Mouse (Mus musculus) erythroid progenitor cell, adult 5-6 weeks (primary cell): ENCODE results near the gene Clca2. TPM values are rescaled to one million over a fixed set of nuclear protein-coding genes. Genes with fewer than 3 reads are reported as not detected.
"Not testable (repeated sequence)": the region's sequence is repeated elsewhere in the genome, so short reads cannot be mapped to it uniquely, and the experiment has no call there.

ENCODE experiments used
- ATAC-seq: replicated peaks from 2 replicates; pipeline ENCODE4 v1.8.0; 2016; ENCODE audit warnings: moderate number of reproducible peaks, mild to moderate bottlenecking, moderate TSS enrichment, inconsistent platforms; ENCODE audit not compliant: poor library complexity, low FRiP score, severe bottlenecking
- total RNA-seq, 2 experiments: library from RNA; stranded (forward) in 1 of 2; stranded (reverse) in 1 of 2; fragments of 150-400 nt in 1 of 2; fragments of 186-747, 209-891 nt in 1 of 2; gene quantifications; 2 replicates each; pipeline versions ENCODE4 v1.2.3 to v1.2.4; 2015 to 2017; ENCODE audit warnings: low replicate concordance in 2 of 2

The Clca2 gene
- total RNA-seq, 2 experiments from 2014 or later = not detected

DNA sequence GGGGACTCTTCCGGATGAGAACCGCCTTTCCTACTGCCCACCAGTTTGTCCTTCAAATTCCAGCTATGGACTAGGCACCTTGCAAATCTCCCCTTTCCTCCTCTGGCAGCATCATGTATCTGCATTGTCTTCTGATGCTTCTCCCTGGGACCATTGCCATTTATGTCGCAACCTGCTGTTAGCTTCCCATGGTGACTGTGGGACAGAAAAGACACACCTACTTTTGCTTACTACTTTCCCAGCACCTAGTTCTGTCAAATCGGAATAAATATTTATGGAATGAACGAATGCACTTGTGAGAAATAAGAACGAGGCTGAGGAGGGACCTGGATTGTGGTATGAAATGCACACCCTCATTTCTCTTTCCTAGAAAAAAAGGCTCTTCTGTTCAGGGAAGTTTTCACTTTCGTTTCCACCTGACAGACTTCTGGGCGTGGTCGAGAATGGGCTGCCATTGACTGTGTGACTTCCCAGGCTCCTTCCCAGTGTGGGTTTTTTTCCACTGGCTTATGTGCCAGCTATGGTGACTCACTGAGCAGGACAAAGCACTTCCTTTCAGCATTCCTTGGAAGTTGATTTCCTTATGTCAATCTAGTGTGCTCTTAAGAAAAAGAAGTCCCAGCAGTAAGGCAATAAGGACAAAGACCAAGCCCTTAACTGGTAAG, 2.8 kb upstream of the Clca2 start:
- ATAC-seq = no peak

DNA sequence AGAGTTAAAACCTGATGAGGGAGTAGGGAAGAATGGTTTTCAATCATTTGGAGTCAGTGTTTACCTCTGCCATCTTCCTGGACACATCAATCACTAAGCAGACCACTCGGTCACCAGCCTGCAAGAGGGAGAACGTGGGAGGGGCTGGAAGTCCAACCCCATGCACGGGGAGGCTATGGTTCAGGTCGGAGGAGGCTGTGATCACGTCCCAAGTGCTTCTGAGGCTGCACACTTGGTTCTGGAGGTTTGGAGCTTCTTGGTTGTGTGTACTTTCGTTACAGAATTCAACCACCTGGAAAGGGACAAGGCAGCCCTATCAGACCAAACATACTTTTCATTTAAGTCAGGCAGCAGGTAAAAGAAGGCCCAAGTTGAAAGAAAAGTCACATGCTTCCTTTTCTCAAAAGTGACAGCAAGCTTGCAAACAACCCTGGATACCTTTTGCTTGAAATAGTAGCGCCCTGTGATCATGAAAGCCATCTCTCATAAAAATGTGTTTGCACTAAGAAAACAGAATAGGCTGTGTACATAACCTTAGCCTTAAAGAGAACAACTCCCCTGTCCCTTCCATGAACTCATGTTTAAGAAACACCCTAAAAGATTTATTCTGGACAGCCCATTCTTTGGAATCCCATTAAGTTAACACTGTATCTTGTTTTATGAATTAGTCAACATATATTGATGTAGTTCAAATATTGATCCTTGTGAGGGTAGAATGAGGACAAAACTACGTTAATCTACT, 11.2 kb downstream of the Clca2 start:
- ATAC-seq = no peak

GRCm38 (mm10) chr3:145086180-145086579, 13.1 kb downstream of the Clca2 start:
- ATAC-seq = no peak

DNA sequence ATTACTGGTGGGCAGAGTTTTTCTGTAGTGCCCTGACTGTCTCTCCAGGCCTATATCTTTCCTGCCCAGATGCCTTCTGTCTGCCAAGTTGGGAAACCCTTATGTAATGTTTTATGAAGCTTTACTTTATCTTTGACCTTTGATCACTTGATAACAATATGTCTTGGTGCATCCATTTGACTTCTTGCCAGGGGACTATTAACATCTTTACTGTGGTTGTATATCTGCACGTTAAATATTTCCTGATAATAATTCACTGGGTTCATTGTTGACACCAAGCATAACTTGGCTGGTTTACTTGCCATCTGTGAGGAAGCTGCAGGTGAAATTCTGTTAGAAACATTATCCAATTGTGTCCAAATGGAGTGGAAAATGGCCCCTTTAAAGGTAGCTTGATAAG, 16.2 kb downstream of the Clca2 start:
- no peak for ATAC-seq

GRCm38 (mm10) chr3:145080904-145081303, 18.3 kb downstream of the Clca2 start:
- no peak for ATAC-seq

DNA sequence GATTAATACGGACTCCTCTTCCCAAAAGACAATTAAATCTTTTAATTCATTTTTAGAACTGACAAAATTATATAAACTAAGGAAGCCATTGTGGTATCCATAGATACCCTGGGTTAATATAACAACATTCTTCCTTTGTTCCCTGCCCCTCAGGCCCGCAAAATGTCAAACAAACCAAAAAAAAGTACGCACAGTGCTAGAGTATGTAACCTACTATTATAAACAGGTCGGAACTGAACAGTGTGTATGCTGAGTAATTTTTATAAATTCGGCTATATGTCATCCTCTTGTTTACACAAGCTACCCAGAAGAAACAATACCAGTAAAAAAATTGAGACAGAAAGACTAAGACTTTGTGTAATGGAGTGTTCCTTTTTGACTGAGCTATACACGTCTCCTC, 20.8 kb downstream of the Clca2 start:
- no peak for ATAC-seq

- no peak for ATAC-seq
Measured at GRCm38 (mm10) chr3:145072339-145072738, 26.9 kb downstream of the Clca2 start.

DNA sequence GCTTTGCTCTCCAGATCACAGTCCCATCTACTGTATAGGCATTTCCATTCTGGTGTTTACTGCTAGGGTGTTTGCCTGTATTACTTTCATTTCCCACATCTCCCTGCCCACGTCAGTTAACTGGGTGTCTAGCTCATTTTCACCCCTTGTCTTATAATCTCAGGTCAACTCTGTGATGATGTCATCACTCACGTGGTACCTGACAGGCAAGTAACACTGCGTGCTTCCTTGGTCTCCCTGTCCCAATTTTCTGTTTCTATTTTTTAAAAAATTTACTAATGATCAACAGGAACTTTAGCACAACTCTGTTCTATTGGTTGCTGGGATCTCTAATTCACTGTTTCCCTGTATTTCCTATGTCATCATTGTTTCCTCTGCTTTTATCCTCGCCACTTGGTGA, 30.3 kb downstream of the Clca2 start:
- ATAC-seq = no peak

DNA sequence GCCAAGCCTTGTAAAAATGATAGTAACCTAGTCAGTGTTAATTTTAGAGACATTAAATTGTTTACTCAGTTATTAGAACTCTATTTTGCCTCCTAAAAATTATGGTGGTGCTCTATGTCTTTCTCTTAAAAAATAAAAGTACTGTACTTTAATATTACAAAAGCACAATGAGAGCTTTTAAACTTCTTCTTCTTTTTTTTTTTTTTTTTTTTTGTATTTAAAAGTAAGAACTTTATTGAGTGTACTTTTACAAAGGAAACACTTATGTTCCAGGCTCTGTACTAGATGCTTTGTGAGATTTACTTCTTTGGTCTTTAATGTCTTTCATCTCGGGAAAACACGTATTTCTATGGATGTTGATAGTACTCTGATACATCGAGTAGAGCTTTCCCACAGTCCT, 44.1 kb downstream of the Clca2 start:
- not testable (repeated sequence) for ATAC-seq

- ATAC-seq = no peak
Measured at GRCm38 (mm10) chr3:145049820-145050219, 49.4 kb downstream of the Clca2 start.

DNA sequence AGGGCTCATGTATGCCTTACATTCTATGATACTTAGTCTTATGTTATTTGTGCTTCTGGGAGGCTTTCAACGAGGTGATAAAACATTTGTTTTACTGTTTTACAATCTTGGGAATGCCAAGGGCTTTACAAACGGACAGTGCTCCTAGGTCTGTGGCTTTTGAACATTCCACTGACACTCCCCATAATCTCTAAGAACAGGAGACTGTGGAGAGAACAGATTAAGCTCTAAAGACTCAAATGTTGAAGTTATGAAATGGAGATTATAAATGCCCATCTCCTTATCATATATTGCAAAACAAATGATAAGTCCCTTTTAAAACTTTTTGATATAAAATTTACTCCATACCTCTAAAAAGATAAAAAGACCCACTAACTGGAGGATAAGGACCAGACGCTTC, 60.4 kb downstream of the Clca2 start:
- no peak for ATAC-seq

DNA sequence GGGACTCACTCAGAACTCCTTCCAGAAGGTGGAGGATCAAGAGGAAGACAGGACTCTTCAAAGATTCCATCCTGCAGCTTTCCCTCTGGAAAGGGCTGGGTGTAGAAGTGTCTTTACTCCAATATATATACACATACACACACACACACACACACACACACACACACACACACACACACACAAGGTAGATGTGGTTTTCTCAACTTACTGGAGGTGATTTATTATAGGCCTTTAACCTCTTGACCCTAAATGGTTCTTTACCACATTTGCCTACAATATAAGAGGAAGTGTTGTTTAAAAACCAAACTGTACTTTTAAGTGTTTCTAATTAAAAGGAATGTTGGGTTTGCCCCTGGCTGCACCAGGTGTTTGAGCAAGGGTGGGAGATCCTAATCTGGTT, 66.6 kb downstream of the Clca2 start, which contains the start of gene Clca1:
Gene Clca1 (minus strand): TSS at position 101 of the 400 bp plus-strand sequence.
- ATAC-seq = no peak

DNA sequence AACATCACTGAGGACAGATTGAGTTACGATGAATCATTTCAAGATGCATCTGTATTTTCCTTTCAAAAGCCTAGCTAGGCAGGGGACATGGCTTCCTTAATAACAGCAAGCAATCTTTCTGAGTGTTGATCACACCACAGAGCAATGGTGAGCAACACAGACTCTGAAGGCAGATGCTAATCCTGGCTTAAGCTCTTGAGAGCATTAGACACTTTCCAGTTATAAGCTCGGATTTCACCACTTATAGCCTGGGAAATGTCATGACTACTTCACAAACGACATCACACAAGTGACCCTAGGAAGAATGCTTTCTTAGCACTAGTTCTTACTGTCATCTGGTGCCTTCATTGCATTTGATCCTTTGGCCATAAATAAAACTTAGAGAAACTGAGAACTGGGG, 71.2 kb downstream of the Clca2 start:
- ATAC-seq = no peak

- peak; percentile 59; the same call in 1 of the 2 replicates for ATAC-seq
Measured at GRCm38 (mm10) chr3:145026750-145027149, 72.5 kb downstream of the Clca2 start.

Other genes with a start within 250 kb of the Clca2 start
- gene Clca4b, start 166.9 kb downstream of the Clca2 start, total RNA-seq (2015; ENCODE audit: low replicate concordance) = not detected in 2 replicates
- gene Clca4b, start 166.9 kb downstream of the Clca2 start, total RNA-seq (2017; ENCODE audit: low replicate concordance) = not detected in 2 replicates
- not detected in 2 replicates for gene Clca4a, start 124.4 kb downstream of the Clca2 start, total RNA-seq (2015; ENCODE audit: low replicate concordance)
- gene Clca4a, start 124.4 kb downstream of the Clca2 start, total RNA-seq (2017; ENCODE audit: low replicate concordance) = not detected in 2 replicates
- not detected in 2 replicates for gene Clca1, start 66.7 kb downstream of the Clca2 start, total RNA-seq (2015; ENCODE audit: low replicate concordance)
- gene Clca1, start 66.7 kb downstream of the Clca2 start, total RNA-seq (2017; ENCODE audit: low replicate concordance) = not detected in 2 replicates
- 25.6 and 33.1 TPM in 2 replicates for gene Odf2l, start 19.1 kb upstream of the Clca2 start, total RNA-seq (2015; ENCODE audit: low replicate concordance)
- gene Odf2l, start 19.1 kb upstream of the Clca2 start, total RNA-seq (2017; ENCODE audit: low replicate concordance) = 29.3 and 33.0 TPM in 2 replicates
- not detected in 2 replicates for gene Col24a1, start 193.0 kb upstream of the Clca2 start, total RNA-seq (2015; ENCODE audit: low replicate concordance)
- not detected in 2 replicates for gene Col24a1, start 193.0 kb upstream of the Clca2 start, total RNA-seq (2017; ENCODE audit: low replicate concordance)